Mouse (Mus musculus): ENCODE data around the gene Flvcr1.

The Flvcr1 gene

DNA sequence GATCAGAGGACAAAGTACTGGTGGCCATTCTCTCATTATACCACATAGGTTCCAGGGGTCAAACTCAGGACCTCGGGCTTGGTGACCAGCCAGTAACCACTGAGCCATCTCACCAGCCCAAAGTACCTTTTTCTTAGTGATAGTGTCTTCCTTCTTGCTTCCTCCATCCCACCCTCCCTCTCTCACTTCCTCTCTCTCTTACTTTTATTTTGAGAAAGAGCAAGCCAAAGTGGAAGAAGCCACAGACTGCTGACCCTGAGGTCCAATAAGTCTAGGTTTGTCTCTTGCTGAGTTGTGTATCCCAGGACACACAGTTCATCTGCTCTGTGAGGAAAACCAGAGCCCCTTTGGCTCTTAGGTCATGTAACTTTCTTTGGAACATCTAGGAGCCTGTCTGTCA, 45.5 kb downstream of the Flvcr1 start:
- no peak for DNase-seq (ENCODE audit: low read depth, low spot score)

DNA sequence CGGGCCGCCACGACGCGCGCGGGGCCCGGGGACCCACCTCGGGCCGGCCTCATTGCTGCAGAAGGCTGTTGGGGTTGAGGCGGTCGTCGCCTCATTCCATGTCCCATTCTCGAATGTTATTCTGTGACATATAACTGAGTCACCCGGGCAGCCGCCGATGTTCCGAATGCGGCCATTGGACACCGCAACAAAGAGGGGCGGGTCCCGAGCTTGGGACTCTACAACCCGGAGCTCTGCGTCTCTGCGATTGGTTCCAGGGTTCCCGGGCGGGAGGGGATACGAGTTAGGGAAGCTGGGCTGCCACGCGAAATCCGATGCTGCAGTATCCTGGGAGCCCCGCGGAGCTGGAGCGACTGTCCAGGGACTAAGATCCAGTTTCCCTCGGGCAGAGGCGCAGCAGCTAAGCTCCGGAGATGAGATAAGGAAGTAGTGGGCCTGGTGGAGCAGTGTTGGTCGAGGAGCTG, 46.8 kb downstream of the Flvcr1 start, which contains the start of gene Vash2:
Gene Vash2 (minus strand): TSS at position 197 of the 464 bp plus-strand sequence.
- no peak for DNase-seq (ENCODE audit: low read depth, low spot score)

DNA sequence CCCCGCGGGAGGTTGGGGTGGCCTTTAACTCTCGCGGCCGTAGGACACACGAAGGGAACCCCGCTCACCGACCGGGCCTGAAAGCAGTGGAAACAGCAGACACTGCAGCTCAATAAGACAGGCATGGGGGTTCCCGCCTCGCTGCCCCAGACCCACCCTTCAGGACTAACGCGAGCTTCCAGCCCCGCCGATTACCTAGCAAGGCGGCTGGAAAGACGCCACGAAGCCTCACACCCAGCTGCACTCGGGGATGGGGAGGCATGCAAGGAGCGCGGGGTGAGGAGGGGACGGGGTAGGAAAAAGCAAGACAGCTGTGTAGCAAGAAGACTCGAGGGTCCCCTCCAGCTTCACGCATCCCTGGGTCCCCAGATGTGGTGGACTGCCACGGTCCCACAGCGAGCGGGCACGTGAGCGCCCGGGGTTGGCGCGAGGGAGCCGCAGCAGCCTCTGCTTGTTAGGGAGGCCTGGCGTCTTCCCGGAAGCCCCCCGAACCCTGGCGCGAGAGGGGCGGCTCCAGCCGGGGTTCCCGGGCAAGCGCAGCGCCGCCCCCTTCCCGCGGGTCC, 47.4 kb downstream of the Flvcr1 start:
- no peak for DNase-seq (ENCODE audit: low read depth, low spot score)

DNA sequence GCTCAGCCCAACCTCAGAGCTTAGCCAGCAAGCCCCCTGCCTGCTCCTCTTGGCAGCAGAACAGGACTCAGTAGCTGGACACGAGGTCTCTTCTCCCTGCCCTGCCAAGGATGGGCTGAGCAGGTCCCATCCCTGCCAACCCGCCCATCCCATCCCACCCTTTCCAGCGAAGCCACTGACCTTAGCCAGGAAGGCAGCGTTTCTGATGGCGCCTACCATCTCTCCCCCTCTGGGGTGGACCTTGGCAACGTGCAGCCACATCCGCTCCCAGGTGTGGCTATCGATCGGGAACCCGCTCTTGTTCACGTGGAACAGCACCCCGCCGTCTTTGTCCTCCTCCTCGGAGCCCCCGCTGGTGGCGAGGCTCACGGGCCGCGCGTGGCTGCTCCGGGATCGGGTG, 48.0 kb downstream of the Flvcr1 start:
- no peak for DNase-seq (ENCODE audit: low read depth, low spot score)

GRCm38 (mm10) chr1:190976887-190977573, 48.9 kb downstream of the Flvcr1 start:
- DNase-seq (ENCODE audit: low read depth, low spot score): no peak

- no peak for DNase-seq (ENCODE audit: low read depth, low spot score)
These were observed 51.1 kb downstream of the Flvcr1 start for GRCm38 (mm10) chr1:190974833-190975232.

DNA sequence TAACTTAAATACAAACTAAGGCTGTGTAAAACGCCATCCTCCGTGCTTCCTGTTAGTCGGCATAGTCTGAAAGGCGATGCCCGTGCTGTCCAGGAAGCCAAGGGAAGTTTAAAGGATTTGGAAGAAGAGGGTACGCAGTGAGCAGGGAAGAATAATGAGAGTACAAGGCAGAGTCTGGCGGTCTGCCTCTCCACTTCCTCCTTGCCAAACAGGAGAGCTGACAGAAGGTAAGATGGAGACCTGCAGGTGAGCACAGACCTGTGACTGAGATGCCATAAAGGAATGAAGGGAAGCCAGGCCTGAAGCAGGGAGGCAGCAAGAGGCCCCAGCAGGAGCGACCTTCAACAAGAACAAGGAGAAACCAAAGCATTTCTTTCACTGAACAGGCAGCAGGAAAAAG, 51.8 kb downstream of the Flvcr1 start:
- no peak for DNase-seq (ENCODE audit: low read depth, low spot score)

- DNase-seq (ENCODE audit: low read depth, low spot score): no peak
These were observed 53.3 kb downstream of the Flvcr1 start for GRCm38 (mm10) chr1:190972612-190973192.

DNA sequence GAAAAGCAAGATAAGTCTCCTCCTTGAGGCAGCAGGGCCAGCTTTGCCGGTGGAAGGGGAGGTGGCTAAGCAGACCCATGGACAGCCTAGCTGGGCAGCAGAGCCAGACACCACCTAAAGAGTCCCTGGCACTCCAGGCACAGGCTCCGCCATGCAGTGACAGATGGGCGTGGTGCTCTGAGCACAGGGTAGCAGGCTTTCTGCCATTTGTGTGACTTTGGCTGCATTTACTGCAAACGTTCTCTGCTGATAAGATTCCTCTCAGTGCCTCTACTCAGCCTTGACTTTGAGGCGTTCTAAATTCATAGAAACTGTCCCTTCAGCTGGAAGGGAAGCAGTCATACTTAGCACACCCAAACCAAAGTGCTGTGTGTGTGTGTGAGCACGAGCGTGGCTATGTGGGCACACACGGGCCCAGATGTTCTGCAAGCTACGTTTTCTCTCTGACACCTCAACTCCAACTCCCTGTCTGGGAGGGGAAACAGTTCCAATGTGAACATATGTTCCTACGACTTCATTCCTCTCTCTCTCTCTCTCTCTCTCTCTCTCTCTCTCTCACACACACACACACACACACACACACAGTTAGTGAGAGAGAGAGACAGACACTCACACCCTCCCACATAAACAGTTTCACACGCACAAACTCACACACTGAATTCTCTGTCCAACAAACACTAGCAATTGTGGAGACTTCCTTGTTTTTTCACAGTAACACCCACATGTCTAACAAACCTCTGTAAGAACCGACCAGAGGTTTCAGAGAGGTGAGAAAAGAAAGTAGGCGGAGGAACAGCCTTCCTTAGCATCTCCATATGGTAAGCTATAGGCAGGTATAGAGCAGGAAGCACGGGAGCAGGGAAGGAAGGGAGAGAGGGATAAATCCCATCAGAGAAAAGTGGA, 54.0 kb downstream of the Flvcr1 start:
- DNase-seq (ENCODE audit: low read depth, low spot score): no peak

DNA sequence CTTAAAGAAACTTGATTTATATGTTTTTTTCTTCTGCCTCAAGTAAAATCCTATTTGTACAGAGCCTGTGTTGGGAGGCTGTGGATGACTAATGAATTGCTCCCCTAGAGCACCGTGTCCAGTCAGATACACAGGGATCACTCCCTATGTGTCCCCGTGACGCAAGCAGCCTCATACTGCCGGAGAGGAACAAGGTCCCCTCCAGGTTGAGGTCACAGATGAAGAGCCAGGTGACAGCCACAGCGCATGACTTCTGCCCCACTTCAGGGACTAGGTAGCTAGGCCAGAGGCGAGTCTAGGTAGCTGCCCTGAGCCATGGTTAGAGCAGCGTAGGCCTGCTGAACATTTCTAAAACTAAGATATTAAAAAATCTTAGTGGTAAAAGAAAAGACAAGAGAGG, 57.9 kb downstream of the Flvcr1 start:
- no peak for DNase-seq (ENCODE audit: low read depth, low spot score)

GRCm38 (mm10) chr1:190964992-190965780, 60.8 kb downstream of the Flvcr1 start:
- no peak for DNase-seq (ENCODE audit: low read depth, low spot score)

DNA sequence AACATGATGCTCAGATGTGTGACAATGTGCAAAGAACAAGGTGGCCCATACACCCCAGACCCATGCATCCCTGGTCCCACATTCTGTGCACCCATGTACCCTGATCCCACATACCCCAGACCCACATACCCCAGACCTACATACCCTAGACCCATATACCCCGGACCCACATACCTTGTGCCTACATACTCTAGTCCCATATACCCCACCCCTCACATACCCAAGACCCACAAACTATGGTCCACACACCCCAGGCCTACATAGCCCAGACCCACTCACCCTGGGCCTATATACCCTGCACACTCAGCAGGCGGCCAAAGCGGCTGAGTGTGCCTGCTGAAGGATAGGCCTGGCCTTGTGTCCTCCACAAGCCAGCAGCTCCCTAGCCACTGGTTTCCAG, 63.2 kb downstream of the Flvcr1 start:
- no peak for DNase-seq (ENCODE audit: low read depth, low spot score)

GRCm38 (mm10) chr1:190958821-190959220, 67.1 kb downstream of the Flvcr1 start:
- DNase-seq (ENCODE audit: low read depth, low spot score): no peak

All from CD4-positive helper T cell, adult 2 months (primary cell).